Mouse (Mus musculus) thymus, postnatal 10 days (tissue): ENCODE data around the gene Olfr1451.
"Not testable (repeated sequence)": the region's sequence is repeated elsewhere in the genome, so short reads cannot be mapped to it uniquely, and the experiment has no call there.

ENCODE experiments used
- DNase-seq, 2 experiments: peaks; one replicate each; pipeline ENCODE4 v3.0.0; 2021; ENCODE audit warnings: low spot score in 2 of 2

Olfr1451 gene

GRCm38 (mm10) chr19:12994714-12995113, at the start of gene Olfr1451:
Olfr1451 (plus strand) TSS chr19:12995014.
- DNase-seq = no peak

- no peak for DNase-seq
These were observed 44.9 kb upstream of the Olfr1451 start, which contains the start of gene Olfr1450 for GRCm38 (mm10) chr19:12949958-12950357. Olfr1450 (plus strand) TSS chr19:12950258.

- not testable (repeated sequence) for DNase-seq
These were observed 24.7 kb upstream of the Olfr1451 start for GRCm38 (mm10) chr19:12970082-12970481.

- DNase-seq = not testable (repeated sequence)
These were observed 2.5 kb upstream of the Olfr1451 start for GRCm38 (mm10) chr19:12992316-12992715.

- DNase-seq = no peak
These were observed 33.4 kb downstream of the Olfr1451 start, which contains the start of gene Olfr1453 for GRCm38 (mm10) chr19:13028227-13028626. Olfr1453 (minus strand) TSS chr19:13028327.
